Mouse (Mus musculus) naive thymus-derived CD4-positive, alpha-beta T cell, adult 2 months (primary cell): ENCODE results near the gene Olfr325.

Source experiments
- DNase-seq: peaks from one replicate; pipeline ENCODE4 v3.0.0-alpha.2; 2011; ENCODE audit warnings: low read depth

Olfr325 gene

GRCm38 (mm10) chr11:58630401-58630800 lies 52.9 kb downstream of the Olfr325 start, which contains the start of gene Olfr323:
Olfr323 (minus strand) TSS chr11:58630501.
- DNase-seq = no peak
